Mouse (Mus musculus): ENCODE data around the gene Gsc2. TPM values are rescaled to one million over a fixed set of nuclear protein-coding genes. Genes with fewer than 3 reads are reported as not detected.
A peak's percentile ranks its signal among the peaks of the same experiment; 100 is the strongest.
"Not testable (repeated sequence)": the region's sequence is repeated elsewhere in the genome, so short reads cannot be mapped to it uniquely, and the experiment has no call there.

Gene Gsc2
- total RNA-seq (2021): not detected

- DNase-seq (ENCODE audit: low spot score in 2 of 2): peak in 1 of 2 experiments; percentile 23
- intact Hi-C loops (cut with DNase I): loop anchor here (5.0 kb wide), 2 partner anchors 73 to 123 kb away; no protein-coding TSS in a partner anchor
Measured at GRCm38 (mm10) chr16:17914307-17915249, at the start of gene Gsc2. Gene Gsc2 (minus strand): TSS chr16:17915059.

- DNase-seq (ENCODE audit: low spot score in 2 of 2): no peak
- intact Hi-C loops (cut with DNase I): no loop called here
Measured at GRCm38 (mm10) chr16:17962091-17962490, 47.2 kb upstream of the Gsc2 start.

GRCm38 (mm10) chr16:17956052-17956638 is 41.3 kb upstream of the Gsc2 start:
- DNase-seq (ENCODE audit: low spot score in 2 of 2); intact Hi-C loops (cut with DNase I): not testable (repeated sequence)

- DNase-seq (ENCODE audit: low spot score in 2 of 2): no peak
- intact Hi-C loops (cut with DNase I): no loop called here
Measured at GRCm38 (mm10) chr16:17951618-17952017, 36.8 kb upstream of the Gsc2 start.

- intact Hi-C loops (cut with DNase I): no loop called here
- DNase-seq (ENCODE audit: low spot score in 2 of 2): no peak
Measured at GRCm38 (mm10) chr16:17950068-17950467, 35.2 kb upstream of the Gsc2 start.

- intact Hi-C loops (cut with DNase I): no loop called here
- DNase-seq (ENCODE audit: low spot score in 2 of 2): no peak
Measured at GRCm38 (mm10) chr16:17949421-17949877, 34.6 kb upstream of the Gsc2 start.

- intact Hi-C loops (cut with DNase I): no loop called here
- DNase-seq (ENCODE audit: low spot score in 2 of 2): no peak
Measured at GRCm38 (mm10) chr16:17945081-17945831, 30.4 kb upstream of the Gsc2 start.

GRCm38 (mm10) chr16:17943466-17943865 is 28.6 kb upstream of the Gsc2 start:
- intact Hi-C loops (cut with DNase I): loop anchor here (5.0 kb wide), 1 partner anchor 44 kb away; no protein-coding TSS in a partner anchor
- DNase-seq (ENCODE audit: low spot score in 2 of 2): no peak

- DNase-seq (ENCODE audit: low spot score in 2 of 2): no peak
- intact Hi-C loops (cut with DNase I): no loop called here
Measured at GRCm38 (mm10) chr16:17939255-17939751, 24.4 kb upstream of the Gsc2 start.

- peak in 1 of 2 experiments; percentile 40 for DNase-seq (ENCODE audit: low spot score in 2 of 2)
- intact Hi-C loops (cut with DNase I): no loop called here
Measured at GRCm38 (mm10) chr16:17938821-17939220, 24.0 kb upstream of the Gsc2 start.

- no peak for DNase-seq (ENCODE audit: low spot score in 2 of 2)
- intact Hi-C loops (cut with DNase I): no loop called here
Measured at GRCm38 (mm10) chr16:17938187-17938586, 23.3 kb upstream of the Gsc2 start.

- intact Hi-C loops (cut with DNase I): no loop called here
- no peak for DNase-seq (ENCODE audit: low spot score in 2 of 2)
Measured at GRCm38 (mm10) chr16:17936776-17937175, 21.9 kb upstream of the Gsc2 start.

- intact Hi-C loops (cut with DNase I): no loop called here
- DNase-seq (ENCODE audit: low spot score in 2 of 2): no peak
Measured at GRCm38 (mm10) chr16:17934445-17934910, 19.6 kb upstream of the Gsc2 start.

GRCm38 (mm10) chr16:17933594-17934444 is 19.0 kb upstream of the Gsc2 start:
- DNase-seq (ENCODE audit: low spot score in 2 of 2): no peak
- intact Hi-C loops (cut with DNase I): no loop called here

- intact Hi-C loops (cut with DNase I): no loop called here
- no peak for DNase-seq (ENCODE audit: low spot score in 2 of 2)
Measured at GRCm38 (mm10) chr16:17931906-17932460, 17.1 kb upstream of the Gsc2 start.

- intact Hi-C loops (cut with DNase I): loop anchor here (5.0 to 10.0 kb wide), 2 partner anchors 58 to 295 kb away; no protein-coding TSS in a partner anchor
- DNase-seq (ENCODE audit: low spot score in 2 of 2): no peak
Measured at GRCm38 (mm10) chr16:17929631-17930030, 14.8 kb upstream of the Gsc2 start.

- DNase-seq (ENCODE audit: low spot score in 2 of 2): no peak
- intact Hi-C loops (cut with DNase I): loop anchor here (5.0 to 10.0 kb wide), 2 partner anchors 58 to 296 kb away; no protein-coding TSS in a partner anchor
Measured at GRCm38 (mm10) chr16:17929211-17929610, 14.4 kb upstream of the Gsc2 start.

- DNase-seq (ENCODE audit: low spot score in 2 of 2): peak; percentile 32 to 55
- intact Hi-C loops (cut with DNase I): loop anchor here (5.0 to 10.0 kb wide), 2 partner anchors 59 to 296 kb away; no protein-coding TSS in a partner anchor
Measured at GRCm38 (mm10) chr16:17928627-17929104, 13.8 kb upstream of the Gsc2 start.
